Mouse (Mus musculus) brain, embryonic 18.5 days (tissue): Measurements from ENCODE around the gene 1810062G17Rik.
A peak's percentile ranks its signal among the peaks of the same experiment; 100 is the strongest.

Source experiments
- DNase-seq: peaks from one replicate; pipeline ENCODE4 v3.0.0-alpha.2; 2012; ENCODE audit warnings: low read depth, low spot score

1810062G17Rik gene

GRCm38 (mm10) chr3:36475532-36476087, at the start of gene 1810062G17Rik, which contains the start of gene Anxa5:
1810062G17Rik (plus strand) TSS chr3:36475937.
Anxa5 (minus strand) TSS chr3:36475894.
- DNase-seq = peak; percentile 63

DNA sequence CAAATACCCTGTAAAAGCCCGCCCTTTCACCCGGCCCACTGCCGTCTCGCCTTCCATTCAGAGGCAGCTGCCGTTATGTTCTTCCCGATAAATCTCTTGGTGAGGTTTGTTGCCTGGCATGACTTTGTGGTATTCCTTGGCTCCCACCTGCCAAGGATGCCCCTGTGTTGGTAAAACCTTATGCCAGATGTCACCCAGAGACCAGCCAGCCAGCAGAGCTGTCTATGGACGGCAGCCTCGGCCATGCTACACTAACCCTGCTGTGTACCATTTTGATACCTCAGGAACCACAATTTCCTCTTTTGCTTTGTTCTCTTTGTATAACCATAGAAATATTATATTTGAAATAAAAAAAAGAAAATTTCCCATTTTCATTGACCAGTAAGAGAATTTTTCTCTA, 48.4 kb upstream of the 1810062G17Rik start:
- no peak for DNase-seq

DNA sequence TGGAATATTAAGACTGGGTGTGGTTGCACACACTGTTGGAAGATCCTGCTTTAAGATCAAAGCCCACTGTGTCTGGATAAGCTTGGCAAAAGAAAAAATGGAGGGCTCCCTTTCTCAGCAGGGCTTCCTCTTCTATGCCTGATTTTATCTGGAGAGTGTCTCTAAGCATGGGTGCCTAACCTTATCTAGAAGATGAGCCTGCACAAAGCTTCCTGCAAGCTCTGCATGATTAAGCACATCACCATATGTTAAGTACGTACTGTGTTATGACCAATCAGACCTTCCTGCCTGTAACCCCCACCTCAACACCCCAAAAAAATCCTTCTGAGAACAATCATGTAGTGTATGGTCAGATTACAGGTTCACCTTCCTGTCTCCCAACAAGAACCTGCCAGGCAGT, 45.4 kb upstream of the 1810062G17Rik start:
- no peak for DNase-seq

DNA sequence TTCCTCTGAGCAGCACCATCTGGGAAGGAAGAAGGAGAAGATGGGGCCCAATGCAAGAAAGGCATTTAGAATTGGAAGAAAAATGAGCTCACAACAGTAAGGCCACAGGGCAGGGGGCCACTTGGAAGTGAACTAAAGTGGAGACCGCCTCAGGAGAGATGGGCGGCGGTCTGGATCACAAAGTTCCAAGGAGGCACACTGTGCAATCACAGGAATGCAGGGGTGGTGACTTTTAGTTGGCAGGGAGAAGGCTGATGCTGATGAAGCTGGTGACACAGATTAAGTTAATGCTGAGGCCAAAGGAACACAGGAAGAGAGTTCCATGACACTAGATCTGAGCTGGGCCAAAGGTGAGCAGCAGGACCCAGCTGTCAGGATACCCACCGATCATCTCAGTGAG, 35.5 kb upstream of the 1810062G17Rik start:
- no peak for DNase-seq

- peak; percentile 32 for DNase-seq
Observed at GRCm38 (mm10) chr3:36442426-36442825, 33.3 kb upstream of the 1810062G17Rik start.

GRCm38 (mm10) chr3:36446041-36446440, 29.7 kb upstream of the 1810062G17Rik start:
- no peak for DNase-seq

- DNase-seq = no peak
Observed at GRCm38 (mm10) chr3:36446506-36446905, 29.2 kb upstream of the 1810062G17Rik start.

- DNase-seq = no peak
Observed at GRCm38 (mm10) chr3:36446918-36447317, 28.8 kb upstream of the 1810062G17Rik start.

DNA sequence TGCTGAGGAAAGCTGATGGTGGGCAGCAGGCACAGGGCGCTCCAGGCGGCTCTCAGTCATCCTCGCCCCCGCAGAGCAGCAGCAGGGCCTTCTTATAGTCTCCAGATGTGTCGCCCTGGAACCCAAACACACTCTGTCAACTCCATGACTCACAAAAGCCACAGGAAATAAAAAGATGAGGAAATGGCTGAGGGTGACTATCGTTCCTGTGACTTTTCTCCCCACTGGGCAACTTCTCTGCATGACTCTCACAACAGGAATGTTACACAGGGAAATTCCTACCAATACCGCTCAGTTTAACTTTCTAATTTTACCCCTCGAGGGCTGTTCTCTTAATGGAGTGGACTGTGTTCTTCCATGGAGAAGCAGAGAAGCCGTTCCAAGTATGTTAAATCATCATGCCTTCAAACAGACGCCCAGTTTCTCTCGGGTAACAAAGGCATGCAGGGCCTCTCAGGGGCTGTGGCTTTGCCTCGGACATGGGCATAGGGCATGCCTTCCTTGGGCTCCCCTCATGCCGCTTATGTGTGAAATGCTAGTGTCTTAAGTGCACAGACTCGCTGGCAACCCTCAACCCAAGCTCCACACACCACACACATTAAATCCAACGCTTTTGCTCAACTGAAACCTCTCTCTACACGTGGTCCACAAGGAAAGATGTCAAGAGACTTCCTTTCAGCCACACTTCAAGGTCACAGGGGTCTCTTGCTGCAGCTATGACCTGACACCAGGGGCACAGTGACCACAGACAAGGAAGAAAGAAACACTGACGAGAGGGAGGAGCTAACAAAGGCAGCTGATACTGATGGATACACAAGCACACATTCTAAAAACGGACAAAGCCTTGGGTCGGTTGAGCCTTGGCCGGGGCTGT, 26.2 kb upstream of the 1810062G17Rik start:
- DNase-seq = no peak

- no peak for DNase-seq
Observed at GRCm38 (mm10) chr3:36452502-36452901, 23.2 kb upstream of the 1810062G17Rik start.

DNA sequence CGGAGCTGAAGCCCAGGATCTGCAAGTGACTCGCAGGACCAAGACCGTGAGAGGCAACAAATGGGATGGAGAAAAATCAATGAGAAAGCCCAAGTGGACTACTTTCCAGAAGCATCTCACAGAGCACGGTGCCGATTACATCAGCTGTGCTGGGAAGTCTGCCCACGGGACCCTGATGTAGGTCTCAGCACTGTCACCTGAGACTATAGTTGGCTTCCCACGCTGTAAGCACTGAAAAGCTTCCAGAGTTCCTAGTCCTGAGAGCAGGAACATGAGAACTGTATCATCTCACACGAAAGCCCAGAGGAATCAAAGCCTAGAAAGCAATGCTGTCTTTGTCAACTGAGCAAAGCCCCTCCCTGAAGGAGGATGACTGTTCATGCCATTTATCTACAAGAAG, 20.6 kb upstream of the 1810062G17Rik start:
- DNase-seq = no peak

- DNase-seq = no peak
Observed at GRCm38 (mm10) chr3:36455566-36455965, 20.2 kb upstream of the 1810062G17Rik start.

GRCm38 (mm10) chr3:36460717-36461116, 15.0 kb upstream of the 1810062G17Rik start:
- DNase-seq = no peak

GRCm38 (mm10) chr3:36461819-36462218, 13.9 kb upstream of the 1810062G17Rik start:
- no peak for DNase-seq

DNA sequence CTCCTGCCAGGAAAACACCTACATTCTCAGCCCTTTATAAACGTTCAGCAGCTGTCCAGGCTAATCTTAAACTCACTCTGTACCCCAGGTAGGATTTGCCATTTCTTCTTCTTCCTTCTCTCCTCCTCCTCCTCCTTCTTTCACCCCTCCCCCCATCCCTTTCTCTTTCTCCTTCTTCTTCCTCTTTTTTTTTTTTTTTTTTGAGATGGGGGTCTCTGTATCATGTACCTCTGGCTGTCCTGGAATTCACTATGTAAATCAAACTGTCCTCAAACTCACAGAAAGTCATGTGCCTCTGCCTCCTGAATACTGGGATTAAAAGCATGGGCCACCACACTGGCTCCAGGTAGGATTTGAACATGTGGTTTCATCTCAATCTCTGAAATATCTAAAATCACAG, 13.4 kb upstream of the 1810062G17Rik start:
- no peak for DNase-seq

DNA sequence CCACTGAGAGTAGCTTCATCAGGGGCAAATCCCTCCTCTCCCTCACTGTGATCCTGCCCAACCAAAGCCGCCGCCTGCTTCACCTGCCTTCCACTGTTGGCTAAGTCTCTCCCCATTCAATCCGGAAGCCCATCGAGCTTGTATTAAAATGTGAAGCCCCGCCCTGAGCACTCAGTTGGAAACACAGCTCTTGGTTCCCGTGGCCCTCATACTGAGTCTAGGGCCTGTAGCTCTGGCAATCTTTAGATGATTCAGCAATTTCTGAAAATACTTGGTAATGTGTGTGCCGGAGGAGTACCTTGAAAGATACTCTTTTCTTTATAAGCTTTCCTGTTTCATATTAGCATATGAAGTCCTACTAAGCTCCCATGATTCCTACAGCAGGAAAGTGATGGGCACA, 10.2 kb upstream of the 1810062G17Rik start:
- DNase-seq = no peak

DNA sequence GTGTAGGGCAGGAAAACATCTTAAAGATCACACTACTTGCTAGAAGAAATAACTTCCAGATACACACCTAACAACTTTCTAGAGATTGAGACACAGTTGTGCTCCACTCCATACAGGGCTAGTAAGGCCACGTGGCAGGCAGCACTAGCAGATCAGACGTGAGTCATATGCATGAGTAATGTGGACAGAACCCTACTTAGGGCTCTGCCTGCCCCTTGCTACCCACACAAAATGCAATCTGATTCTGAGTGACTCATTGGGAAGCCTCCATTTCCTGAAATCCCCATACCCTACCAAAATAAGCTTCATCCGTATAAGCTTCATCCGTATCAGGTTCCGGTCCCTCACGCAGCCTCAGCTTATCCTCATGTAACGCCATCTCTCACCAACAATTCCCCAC, 8.1 kb upstream of the 1810062G17Rik start:
- no peak for DNase-seq

DNA sequence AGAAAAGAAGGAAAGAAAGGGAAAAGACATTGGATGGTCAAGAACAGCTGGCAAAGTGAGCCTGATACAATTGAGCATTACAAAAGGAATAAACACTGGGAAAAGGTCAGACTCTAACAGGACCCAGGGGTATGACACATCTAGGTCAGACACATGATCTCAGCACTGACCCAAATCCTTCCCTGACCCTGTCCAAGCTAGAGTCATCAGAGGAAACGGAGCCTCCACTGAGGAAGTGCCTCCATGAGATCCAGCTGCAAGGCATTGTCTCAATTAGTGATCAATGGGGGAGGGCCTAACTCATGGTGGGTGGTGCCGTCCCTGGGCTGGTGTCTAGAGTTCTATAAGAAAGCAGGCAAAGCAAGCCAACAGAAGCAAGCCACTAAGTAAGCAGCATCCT, 6.9 kb upstream of the 1810062G17Rik start:
- no peak for DNase-seq

DNA sequence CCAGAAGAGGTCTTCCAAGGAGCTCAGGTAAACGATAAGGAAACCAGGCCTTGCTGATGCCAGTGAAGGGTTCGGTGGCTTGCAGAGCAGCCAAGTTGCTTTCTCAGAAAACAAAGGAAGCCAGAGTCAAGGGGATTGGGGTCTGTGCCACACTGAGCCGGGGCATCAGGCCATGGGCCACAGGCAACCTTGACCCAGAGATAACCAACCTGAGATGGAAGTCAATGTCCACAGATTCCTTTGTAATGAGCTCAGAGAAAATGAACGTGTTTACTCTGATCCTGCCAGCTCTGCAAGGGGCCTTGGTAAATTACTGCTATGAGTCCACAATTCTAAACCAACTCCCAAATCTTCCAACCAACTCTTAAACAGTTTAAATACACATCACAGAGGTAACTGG, 3.9 kb upstream of the 1810062G17Rik start:
- no peak for DNase-seq

- no peak for DNase-seq
Observed at GRCm38 (mm10) chr3:36473222-36473621, 2.5 kb upstream of the 1810062G17Rik start.

GRCm38 (mm10) chr3:36474421-36474820, 1.3 kb upstream of the 1810062G17Rik start:
- DNase-seq = no peak

DNA sequence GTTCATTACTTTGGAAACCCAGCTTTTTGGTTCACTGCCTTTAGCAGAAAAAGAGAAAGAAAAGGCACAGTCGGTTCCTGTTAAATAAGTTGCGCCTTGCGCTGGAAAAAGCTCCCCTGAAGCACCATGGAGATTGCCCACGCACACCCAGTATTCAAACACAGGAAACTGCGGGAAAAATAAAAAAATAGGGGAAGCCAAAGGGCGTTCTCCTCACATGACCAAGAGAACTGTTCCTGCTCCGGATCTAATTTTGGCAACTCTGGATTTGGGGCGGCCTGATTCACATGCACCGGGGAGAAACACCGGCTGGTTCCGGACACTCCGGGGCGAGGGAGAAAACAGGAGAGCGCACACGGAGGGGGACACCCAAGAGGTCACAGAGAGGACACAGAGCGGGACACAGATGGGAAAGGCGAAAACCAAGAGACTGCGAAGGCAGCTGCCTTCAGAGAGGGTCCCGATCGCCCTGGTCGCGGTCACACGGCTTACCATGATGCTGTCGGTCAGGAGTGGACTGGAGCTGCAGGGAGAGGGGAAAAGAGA, 726 bp upstream of the 1810062G17Rik start:
- DNase-seq = no peak
